Mouse (Mus musculus) hematopoietic stem cell, adult 5-6 weeks (primary cell): ENCODE data around the gene Vsig10. TPM values are rescaled to one million over a fixed set of nuclear protein-coding genes. Genes with fewer than 3 reads are reported as not detected.

Experiments
- ATAC-seq, 2 experiments: fragments of 125-278 bp in 1 of 2; replicated peaks in 1 of 2; 2 replicates each; pipeline ENCODE4 v1.8.0; 2016 to 2017; ENCODE audit warnings: inconsistent platforms in 2 of 2, mild to moderate bottlenecking in 2 of 2, moderate number of reproducible peaks in 2 of 2, low read depth in 1 of 2, moderate TSS enrichment in 1 of 2; ENCODE audit not compliant: low FRiP score in 2 of 2, poor library complexity in 2 of 2, severe bottlenecking in 2 of 2, insufficient read depth in 1 of 2, low TSS enrichment in 1 of 2
- total RNA-seq: library from RNA; stranded (forward); fragments of 172-1452, 232-1000 nt; gene quantifications from 2 replicates; pipeline ENCODE4 v1.2.3, GENCODE M21; 2017

The Vsig10 gene
- total RNA-seq, result 9.7 and 10.4 TPM in 2 replicates

DNA sequence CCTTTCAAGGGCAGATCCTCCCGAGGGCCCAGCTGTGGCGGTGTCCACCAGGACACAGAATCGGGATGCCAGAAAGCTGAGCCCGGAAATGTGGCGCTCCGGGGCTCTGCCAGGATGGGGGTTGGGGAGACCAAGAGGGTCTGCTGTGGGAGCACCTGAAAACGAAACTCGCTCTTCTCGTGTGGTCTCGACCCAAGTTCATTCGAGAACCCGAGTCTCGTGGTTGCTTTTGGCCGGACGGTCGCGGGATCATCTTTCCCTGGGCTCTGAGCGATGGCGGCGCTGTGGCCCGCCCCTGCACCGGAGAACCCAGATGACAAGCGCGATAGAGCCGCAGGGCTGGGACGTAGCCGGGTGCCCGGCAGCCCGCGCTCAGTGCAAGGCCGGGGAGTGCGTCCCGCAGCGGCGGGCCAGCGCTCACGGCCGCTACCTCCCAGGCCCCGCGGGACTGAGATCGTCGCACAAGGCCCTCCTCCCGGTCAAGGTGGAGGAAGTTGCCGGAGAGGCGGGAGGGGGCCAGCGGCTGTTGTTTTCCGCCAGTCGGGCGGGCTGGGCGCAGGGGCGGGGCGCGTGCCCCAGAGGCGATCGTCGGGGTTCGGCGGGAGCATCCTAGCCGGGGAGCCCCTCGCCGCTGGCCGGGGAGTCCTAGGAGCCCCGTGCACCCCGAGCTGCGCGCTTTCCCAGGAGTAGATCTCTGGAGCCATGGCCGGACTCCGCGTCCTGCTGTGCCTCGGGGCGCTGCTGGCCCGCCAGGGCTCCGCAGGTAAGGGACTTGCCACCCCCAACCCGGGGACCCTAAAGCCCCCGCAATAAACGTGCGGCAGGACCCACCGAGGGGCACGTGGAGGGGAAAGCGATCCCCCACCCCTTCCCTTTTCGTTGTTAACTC lies at the start of gene Vsig10:
Vsig10 (plus strand) TSS at position 343 of the 889 bp plus-strand sequence.
- peak; percentile 46 to 56; a peak in 3 of 4 replicates for ATAC-seq

DNA sequence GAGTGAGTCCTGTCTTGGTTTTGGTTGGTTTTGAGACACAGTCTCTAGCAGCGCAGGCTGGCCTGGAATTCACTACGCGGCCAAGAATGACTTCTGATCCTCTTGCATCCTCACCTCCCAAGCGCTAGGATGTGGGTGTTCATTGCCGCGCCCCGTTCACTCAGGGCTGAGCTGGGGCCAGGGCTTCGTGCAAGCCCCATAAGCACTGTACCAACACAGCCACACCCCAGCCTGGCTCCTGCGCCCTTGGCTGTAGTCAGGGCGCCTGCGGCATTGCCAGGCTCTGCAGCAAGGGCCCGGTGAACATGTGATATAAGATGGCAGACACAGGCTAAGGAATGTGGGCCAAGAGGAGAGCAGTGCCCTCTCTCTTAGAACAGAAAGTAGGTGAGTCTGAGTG lies 49.5 kb upstream of the Vsig10 start:
- no peak for ATAC-seq

DNA sequence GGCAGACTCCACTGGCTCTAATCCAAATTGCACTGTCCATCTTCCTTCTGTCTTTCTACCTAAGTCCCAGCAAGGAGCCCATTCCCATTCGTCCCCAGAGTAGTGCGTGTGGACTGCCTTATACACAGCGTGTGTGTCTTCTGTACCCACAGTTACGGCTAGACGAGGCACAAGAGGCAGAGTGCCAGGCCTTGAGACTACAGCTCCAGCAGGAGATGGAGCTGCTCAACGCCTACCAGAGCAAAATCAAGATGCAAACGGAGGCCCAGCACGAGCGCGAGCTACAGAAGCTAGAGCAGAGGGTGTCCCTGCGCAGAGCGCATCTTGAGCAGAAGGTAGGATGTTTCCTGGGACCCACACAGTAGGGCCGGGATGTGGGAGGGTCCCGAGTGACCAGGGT lies 46.9 kb upstream of the Vsig10 start:
- ATAC-seq, result no peak

DNA sequence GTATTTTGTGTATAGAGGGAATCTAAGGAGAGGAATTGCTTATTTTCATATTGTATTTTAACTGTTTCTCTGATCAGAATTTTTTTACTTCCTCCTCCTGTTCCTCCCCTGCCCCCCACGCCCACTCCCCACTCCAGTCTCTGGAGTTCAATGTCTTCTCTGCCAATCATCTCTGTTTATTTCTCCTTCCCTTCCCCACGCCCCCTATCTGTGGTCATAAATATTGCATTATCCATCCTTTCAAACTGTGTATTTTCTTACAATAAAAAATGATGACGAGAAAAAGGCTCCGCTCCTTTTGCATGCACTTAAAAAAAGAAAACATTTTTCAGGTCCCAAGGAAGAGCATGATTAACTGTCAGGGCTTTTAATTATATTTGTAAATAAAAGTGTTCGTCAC lies 44.1 kb upstream of the Vsig10 start:
- no peak for ATAC-seq

- no peak for ATAC-seq
Observed at GRCm38 (mm10) chr5:117277784-117278183, 41.1 kb upstream of the Vsig10 start.

- ATAC-seq, result no peak
Observed at GRCm38 (mm10) chr5:117278809-117279668, 39.8 kb upstream of the Vsig10 start.

GRCm38 (mm10) chr5:117279669-117280050 lies 39.2 kb upstream of the Vsig10 start:
- no peak for ATAC-seq

- 0 out of 4 replicates have a peak, but pooled peaks of 1 of the 2 experiments have one; percentile 47 for ATAC-seq
Observed at GRCm38 (mm10) chr5:117281536-117281935, 37.3 kb upstream of the Vsig10 start.

GRCm38 (mm10) chr5:117282360-117282759 lies 36.5 kb upstream of the Vsig10 start:
- ATAC-seq, result no peak

- ATAC-seq, result no peak
Observed at GRCm38 (mm10) chr5:117284029-117284428, 34.9 kb upstream of the Vsig10 start.

DNA sequence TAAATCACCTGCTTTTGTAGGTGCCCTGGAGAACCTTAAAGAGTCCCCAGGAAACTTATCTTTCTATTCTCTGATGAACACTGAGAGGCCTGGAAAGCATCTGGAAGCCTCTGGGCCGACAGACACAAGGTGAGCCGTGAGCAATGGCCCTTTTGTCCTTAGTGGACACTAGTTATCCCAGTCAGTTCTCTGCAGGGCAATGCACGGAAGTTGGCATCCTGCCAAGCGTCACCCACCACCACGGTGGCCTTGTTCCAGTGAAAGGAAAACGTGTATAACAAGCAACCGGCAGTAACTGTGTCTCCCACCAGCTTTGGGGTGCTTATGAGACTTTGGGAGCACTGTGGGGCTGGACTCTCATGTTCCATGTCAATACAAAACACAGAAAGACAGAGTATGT lies 34.2 kb upstream of the Vsig10 start:
- ATAC-seq, result no peak

DNA sequence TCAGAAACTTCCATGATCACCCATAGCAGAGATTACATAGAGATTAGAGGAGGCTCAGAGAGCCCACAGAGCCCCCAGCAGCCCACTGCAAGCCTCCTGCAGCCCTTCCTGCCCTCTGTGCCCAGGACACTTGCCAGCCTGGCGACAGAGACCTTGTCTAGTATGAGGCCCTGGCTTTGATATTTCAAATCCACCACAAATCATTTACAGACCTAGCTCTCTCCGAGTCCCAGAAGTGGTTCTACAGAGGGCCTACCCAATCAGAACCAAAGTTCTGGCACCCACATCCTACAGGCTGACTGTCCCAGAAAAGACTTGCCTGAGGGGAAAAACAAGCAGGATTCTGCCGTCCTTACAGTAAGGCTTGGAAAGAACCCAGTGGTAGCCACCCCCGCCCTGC lies 33.6 kb upstream of the Vsig10 start:
- no peak for ATAC-seq

DNA sequence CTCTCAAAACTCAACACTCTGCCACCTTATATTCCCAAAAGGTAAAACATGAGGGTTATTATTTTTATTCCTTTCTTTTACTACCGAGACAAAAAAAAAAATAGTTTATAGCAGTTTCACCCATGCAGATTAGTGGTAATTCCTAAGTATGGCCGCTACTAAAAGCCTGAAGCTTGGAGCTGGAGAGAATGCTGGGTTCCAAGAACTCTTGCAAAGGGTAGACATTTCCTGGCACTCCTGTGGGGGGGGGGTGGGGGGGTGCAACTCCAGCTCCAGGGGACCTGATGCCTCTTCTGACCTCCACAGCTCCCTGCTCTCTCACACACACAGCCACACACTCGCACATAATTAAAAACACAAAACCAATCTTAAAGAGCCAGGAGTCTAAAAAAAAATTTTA lies 32.6 kb upstream of the Vsig10 start:
- no peak for ATAC-seq

DNA sequence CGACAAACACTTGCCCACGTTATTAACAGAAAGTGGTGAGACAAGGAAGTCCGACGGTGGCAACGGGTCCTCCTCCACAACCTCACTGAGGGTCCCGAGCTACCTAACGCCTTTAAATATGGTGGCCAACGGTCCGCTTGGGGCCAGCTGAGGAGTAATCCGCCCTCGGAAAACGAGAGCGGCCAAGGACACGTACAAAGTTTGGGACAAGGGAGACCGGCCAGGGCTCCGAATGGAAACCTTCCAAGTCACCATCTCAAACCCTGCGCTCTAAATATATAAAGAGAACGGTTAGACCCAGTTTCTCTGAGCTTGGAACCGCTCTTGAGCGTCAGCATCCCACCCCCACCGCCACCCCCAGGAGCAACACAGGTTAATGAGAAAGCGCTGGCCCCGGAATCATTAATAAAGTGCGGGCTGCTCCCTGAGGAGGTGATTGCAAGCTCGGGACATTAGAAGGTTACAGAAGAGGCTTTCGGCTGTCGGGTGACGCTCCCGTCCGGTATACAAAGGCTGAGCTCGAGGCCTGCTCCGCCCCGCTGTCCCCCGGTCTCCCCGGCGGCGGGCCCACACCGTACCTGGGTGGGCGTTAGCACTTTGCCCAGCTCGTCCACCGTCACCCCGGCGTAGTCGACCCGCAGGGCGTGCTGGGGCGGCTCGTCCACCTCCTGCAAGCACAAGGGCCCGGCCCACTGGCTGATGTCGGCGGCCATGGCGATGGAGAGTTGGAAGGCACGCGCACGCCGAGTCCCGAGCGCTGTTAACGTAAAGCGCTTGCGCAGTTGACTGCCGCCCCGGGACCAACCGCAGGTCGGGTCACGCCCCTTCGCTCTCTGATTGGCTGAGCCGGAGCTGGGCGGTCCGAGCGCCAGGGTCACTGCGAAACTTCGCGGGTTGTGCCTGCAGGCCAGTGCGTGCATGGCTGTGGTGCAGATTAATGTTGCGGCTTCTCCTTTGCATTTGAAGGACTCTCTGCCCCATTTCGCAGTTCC lies 31.8 kb upstream of the Vsig10 start, which contains the start of gene Pebp1:
Pebp1 (minus strand) TSS at position 795 of the 992 bp plus-strand sequence.
- ATAC-seq, result peak; percentile 99

DNA sequence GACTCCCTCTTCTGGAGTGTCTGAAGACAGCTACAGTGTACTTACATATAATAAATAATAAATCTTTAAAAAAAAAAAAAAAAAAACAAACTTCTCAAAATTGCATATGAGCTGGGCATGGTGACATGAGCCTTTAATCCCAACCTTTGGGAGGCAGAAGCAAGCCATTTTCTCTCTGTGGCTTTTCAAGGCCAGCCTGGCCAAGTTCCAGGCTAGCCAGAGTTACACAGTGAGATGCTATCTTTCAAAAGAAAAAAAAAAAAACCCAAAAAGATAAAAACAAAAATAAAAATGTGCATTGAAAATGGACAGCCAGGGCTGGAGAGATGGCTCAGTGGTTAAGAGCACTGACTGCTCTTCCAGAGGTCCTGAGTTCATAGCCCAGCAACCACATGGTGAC lies 29.2 kb upstream of the Vsig10 start:
- no peak for ATAC-seq

- no peak for ATAC-seq
Observed at GRCm38 (mm10) chr5:117290081-117290480, 28.8 kb upstream of the Vsig10 start.

GRCm38 (mm10) chr5:117291312-117291711 lies 27.6 kb upstream of the Vsig10 start:
- no peak for ATAC-seq
